Mouse (Mus musculus): ENCODE data around the gene Jpt1. TPM values are rescaled to one million over a fixed set of nuclear protein-coding genes. Genes with fewer than 3 reads are reported as not detected.
"Not testable (repeated sequence)": the region's sequence is repeated elsewhere in the genome, so short reads cannot be mapped to it uniquely, and the experiment has no call there.

Gene Jpt1
- polyA plus RNA-seq, 1 experiment from 2014 or later = 1,616 TPM

- H3K36me3 ChIP-seq (replicated peaks) = 0 out of 2 replicates have a peak, but pooled peaks cover 6% of the 10 kb centered on the region
- no peak overlapping the region for H3K4me2 ChIP-seq
- no peaks in the 10 kb centered on the region for H3K9me3 ChIP-seq
- no peak overlapping the region for H3K27ac ChIP-seq
- no peak overlapping the region for H3K4me3 ChIP-seq
- H3K4me1 ChIP-seq = no peaks in the 10 kb centered on the region
- WGBS = 70% methylated on average over 11 of the region's 11 CpGs
- no peaks in the 10 kb centered on the region for H3K27me3 ChIP-seq (replicated peaks)
- ATAC-seq (replicated peaks) = no peak
- H3K9ac ChIP-seq = 0 out of 2 replicates have a peak overlapping the region, but pooled peaks have one; percentile 17
Measured at GRCm38 (mm10) chr11:115483278-115483677, 30.9 kb downstream of the Jpt1 start.

DNA sequence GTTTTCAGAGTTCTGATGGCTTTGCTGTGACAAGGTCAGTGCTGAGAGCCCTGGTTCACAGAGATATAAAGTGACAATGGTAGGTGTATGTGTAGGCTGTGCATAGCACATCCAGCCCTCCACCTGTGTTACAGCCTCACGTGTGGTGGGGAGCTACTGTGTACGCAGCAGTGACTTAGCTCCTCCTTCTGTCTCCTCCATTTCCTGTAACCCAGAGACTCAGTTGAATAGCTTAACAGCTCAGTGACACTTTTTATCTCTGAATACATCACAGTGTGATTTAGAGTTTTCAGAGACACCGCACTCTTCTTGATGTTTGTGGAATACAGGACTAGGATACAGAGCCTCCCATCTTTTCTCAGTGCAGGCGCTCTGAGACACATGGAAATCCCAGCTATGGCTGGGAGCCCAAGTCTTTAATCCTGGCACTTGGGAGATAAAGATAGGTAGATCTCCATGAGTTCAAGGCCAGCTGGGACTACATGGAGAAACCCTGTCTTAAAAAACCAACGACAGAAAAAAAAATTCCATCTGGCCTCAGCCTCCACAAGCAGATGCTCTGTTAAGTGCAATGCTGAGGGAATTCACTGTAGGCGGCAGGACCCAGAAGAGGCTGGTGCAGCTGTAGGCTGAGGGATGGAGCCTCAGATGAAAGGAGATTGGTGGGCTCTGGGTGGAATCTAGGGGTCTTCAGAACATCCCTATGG is 32.5 kb downstream of the Jpt1 start:
- 0 out of 2 replicates have a peak, but pooled peaks cover 6% of the 10 kb centered on the region for H3K36me3 ChIP-seq (replicated peaks)
- no peak overlapping the region for H3K9ac ChIP-seq
- no peak overlapping the region for H3K4me3 ChIP-seq
- no peaks in the 10 kb centered on the region for H3K9me3 ChIP-seq
- ATAC-seq (replicated peaks) = no peak
- H3K27ac ChIP-seq = no peak overlapping the region
- no peak overlapping the region for H3K4me2 ChIP-seq
- H3K4me1 ChIP-seq = peaks cover 9% of the 10 kb centered on the region
- WGBS = 85% methylated on average over 6 of the region's 6 CpGs
- H3K27me3 ChIP-seq (replicated peaks) = no peaks in the 10 kb centered on the region

- no peaks in the 10 kb centered on the region for H3K27me3 ChIP-seq (replicated peaks)
- H3K9ac ChIP-seq = no peak overlapping the region
- ATAC-seq (replicated peaks) = no peak
- no peak overlapping the region for H3K27ac ChIP-seq
- no peak overlapping the region for H3K4me2 ChIP-seq
- H3K36me3 ChIP-seq (replicated peaks) = 0 out of 2 replicates have a peak, but pooled peaks cover 6% of the 10 kb centered on the region
- peaks cover 32% of the 10 kb centered on the region for H3K4me1 ChIP-seq
- no peak overlapping the region for H3K4me3 ChIP-seq
- no peaks in the 10 kb centered on the region for H3K9me3 ChIP-seq
- 89% methylated on average over 9 of the region's 9 CpGs for WGBS
Measured at GRCm38 (mm10) chr11:115478296-115478938, 35.8 kb downstream of the Jpt1 start.

GRCm38 (mm10) chr11:115477388-115477787 is 36.8 kb downstream of the Jpt1 start:
- Histone ChIP-seq H3K4me1 (peaks cover 33% of the 10 kb centered on the region), H3K4me2 (peak overlapping the region; percentile 96; the same call in 1 of the 2 replicates), H3K9ac (0 out of 2 replicates have a peak overlapping the region, but pooled peaks have one; percentile 4)
- H3K27ac ChIP-seq; H3K9me3 ChIP-seq; H3K36me3 ChIP-seq (replicated peaks); H3K4me3 ChIP-seq; H3K27me3 ChIP-seq (replicated peaks); ATAC-seq (replicated peaks): not testable (repeated sequence)
- 91% methylated on average over 7 of the region's 7 CpGs for WGBS

- H3K27me3 ChIP-seq (replicated peaks); H3K27ac ChIP-seq; H3K36me3 ChIP-seq (replicated peaks); H3K9me3 ChIP-seq; ATAC-seq (replicated peaks): not testable (repeated sequence)
- H3K4me1 ChIP-seq = peaks cover 33% of the 10 kb centered on the region
- H3K4me3 ChIP-seq = peak overlapping the region; percentile 89
- WGBS = 82% methylated on average over 4 of the region's 4 CpGs
- 0 out of 2 replicates have a peak overlapping the region, but pooled peaks have one; percentile 4 for H3K9ac ChIP-seq
- H3K4me2 ChIP-seq = peak overlapping the region; percentile 96
Measured at GRCm38 (mm10) chr11:115476630-115477029, 37.6 kb downstream of the Jpt1 start.

GRCm38 (mm10) chr11:115475758-115476237 is 38.4 kb downstream of the Jpt1 start:
- ATAC-seq (replicated peaks) = peak; percentile 49
- H3K9me3 ChIP-seq = no peaks in the 10 kb centered on the region
- H3K4me1 ChIP-seq = peaks cover 33% of the 10 kb centered on the region
- peak overlapping the region; percentile 87 for H3K27ac ChIP-seq
- peak overlapping the region; percentile 89 for H3K4me3 ChIP-seq
- H3K9ac ChIP-seq = peak overlapping the region; percentile 73
- peak overlapping the region; percentile 96 for H3K4me2 ChIP-seq
- 4% methylated on average over 28 of the region's 28 CpGs for WGBS
- H3K27me3 ChIP-seq (replicated peaks) = no peaks in the 10 kb centered on the region
- 0 out of 2 replicates have a peak, but pooled peaks cover 3% of the 10 kb centered on the region for H3K36me3 ChIP-seq (replicated peaks)

DNA sequence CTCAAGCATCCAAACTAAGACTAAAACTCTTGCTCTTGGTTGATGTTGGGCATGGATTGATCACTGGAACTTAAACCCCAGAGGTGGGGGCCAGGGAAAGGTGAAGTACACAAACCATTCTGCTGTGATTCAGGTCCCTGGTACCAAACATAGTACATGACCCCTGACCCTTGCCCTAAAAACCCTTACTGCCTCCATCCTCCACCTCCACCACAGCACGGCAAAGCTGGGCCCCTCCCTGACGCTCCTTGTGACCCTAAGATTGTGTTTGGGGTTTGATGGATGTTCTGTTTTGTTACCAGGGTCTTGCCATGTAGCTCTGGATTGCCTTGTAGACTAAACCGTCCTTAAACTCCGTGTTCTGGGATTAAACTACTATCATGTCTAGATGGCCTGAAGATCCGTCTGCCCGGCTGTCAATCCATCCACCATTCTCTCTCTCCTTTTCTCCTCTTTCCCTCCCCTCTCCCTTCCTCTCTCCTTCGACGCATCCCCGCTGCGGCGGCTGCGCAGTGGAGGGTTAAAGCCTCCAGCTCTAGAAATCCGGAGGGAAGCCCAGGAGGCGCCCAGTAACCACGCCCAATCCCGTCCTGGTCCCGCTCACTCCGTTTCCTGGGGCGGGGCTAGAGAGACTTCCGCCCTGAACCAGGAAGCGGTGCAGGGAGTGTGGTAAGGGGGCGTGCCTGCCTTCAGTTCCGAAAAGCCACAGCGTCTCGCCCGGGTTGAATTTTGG is 39.0 kb downstream of the Jpt1 start, which contains the start of gene Armc7:
Gene Armc7 (plus strand): TSS at position 643 of the 733 bp plus-strand sequence.
- Histone ChIP-seq H3K9ac (peak within 1 kb of the TSS; percentile 73), H3K36me3 (replicated peaks) (0 out of 2 replicates have a peak, but pooled peaks cover 3% of the 10 kb centered on the region), H3K4me2 (peak within 1 kb of the TSS; percentile 96), H3K4me3 (peak within 1 kb of the TSS; percentile 89), H3K9me3 (no peaks in the 10 kb centered on the region), H3K4me1 (peaks cover 33% of the 10 kb centered on the region), H3K27me3 (replicated peaks) (no peaks in the 10 kb centered on the region), H3K27ac (peak within 1 kb of the TSS; percentile 87)
- ATAC-seq (replicated peaks) = peak; percentile 97
- 1% methylated on average over 26 of the region's 26 CpGs for WGBS

- Histone ChIP-seq H3K4me2 (peak overlapping the region; percentile 13; the same call in 1 of the 2 replicates), H3K27ac (peak overlapping the region; percentile 47), H3K4me1 (peaks cover 33% of the 10 kb centered on the region), H3K27me3 (replicated peaks) (no peaks in the 10 kb centered on the region), H3K9ac (peak overlapping the region; percentile 12; the same call in 1 of the 2 replicates), H3K4me3 (0 out of 2 replicates have a peak overlapping the region, but pooled peaks have one; percentile 3), H3K36me3 (replicated peaks) (no peaks in the 10 kb centered on the region), H3K9me3 (no peaks in the 10 kb centered on the region)
- WGBS = 25% methylated on average over 15 of the region's 15 CpGs
- ATAC-seq (replicated peaks) = peak; percentile 18; the same call in 1 of the 2 replicates
Measured at GRCm38 (mm10) chr11:115473626-115474275, 40.4 kb downstream of the Jpt1 start.

GRCm38 (mm10) chr11:115472183-115472582 is 42.0 kb downstream of the Jpt1 start:
- no peak overlapping the region for H3K9ac ChIP-seq
- WGBS = 82% methylated on average over 7 of the region's 7 CpGs

GRCm38 (mm10) chr11:115467217-115467618 is 47.0 kb downstream of the Jpt1 start:
- no peaks in the 10 kb centered on the region for H3K36me3 ChIP-seq (replicated peaks)
- H3K4me2 ChIP-seq = no peak overlapping the region
- no peaks in the 10 kb centered on the region for H3K4me1 ChIP-seq
- no peak overlapping the region for H3K27ac ChIP-seq
- 55% methylated on average over 4 of the region's 4 CpGs for WGBS
- H3K9me3 ChIP-seq = no peaks in the 10 kb centered on the region
- H3K27me3 ChIP-seq (replicated peaks) = no peaks in the 10 kb centered on the region
- no peak for ATAC-seq (replicated peaks)
- no peak overlapping the region for H3K4me3 ChIP-seq
- no peak overlapping the region for H3K9ac ChIP-seq

More at GRCm38 (mm10) chr11:115472183-115472582, 42.0 kb downstream of the Jpt1 start:
- H3K36me3 ChIP-seq (replicated peaks) = no peaks in the 10 kb centered on the region
- no peaks in the 10 kb centered on the region for H3K9me3 ChIP-seq
- H3K27me3 ChIP-seq (replicated peaks) = no peaks in the 10 kb centered on the region
- no peak overlapping the region for H3K4me3 ChIP-seq
- H3K27ac ChIP-seq = no peak overlapping the region
- ATAC-seq (replicated peaks) = no peak
- no peak overlapping the region for H3K4me2 ChIP-seq
- peaks cover 29% of the 10 kb centered on the region for H3K4me1 ChIP-seq

- H3K9ac ChIP-seq = no peak overlapping the region
- H3K27me3 ChIP-seq (replicated peaks) = no peaks in the 10 kb centered on the region
- no peaks in the 10 kb centered on the region for H3K9me3 ChIP-seq
- no peaks in the 10 kb centered on the region for H3K4me1 ChIP-seq
- no peak overlapping the region for H3K4me2 ChIP-seq
- H3K27ac ChIP-seq = no peak overlapping the region
- no peak for ATAC-seq (replicated peaks)
- WGBS = 91% methylated on average over 8 of the region's 8 CpGs
- no peak overlapping the region for H3K4me3 ChIP-seq
- no peaks in the 10 kb centered on the region for H3K36me3 ChIP-seq (replicated peaks)
Measured at GRCm38 (mm10) chr11:115464851-115465250, 49.3 kb downstream of the Jpt1 start.
